Mouse (Mus musculus) MN1 (cell line): ENCODE results near the gene Vps26a.

ENCODE experiments used
- DNase-seq: peaks from one replicate; pipeline ENCODE4 v3.0.0-alpha.2; 2016; ENCODE audit warnings: low spot score

Vps26a gene

GRCm38 (mm10) chr10:62418831-62419356, 67.7 kb downstream of the Vps26a start:
- DNase-seq, result peak; percentile 39

- DNase-seq, result no peak
Measured at GRCm38 (mm10) chr10:62413606-62413982, 73.0 kb downstream of the Vps26a start.

- DNase-seq, result no peak
Measured at GRCm38 (mm10) chr10:62412906-62413605, 73.5 kb downstream of the Vps26a start.

- DNase-seq, result no peak
Measured at GRCm38 (mm10) chr10:62411431-62412410, 74.9 kb downstream of the Vps26a start.

GRCm38 (mm10) chr10:62410943-62411342, 75.7 kb downstream of the Vps26a start:
- peak; percentile 75 for DNase-seq
